Mouse (Mus musculus): ENCODE data around the gene Dao.

The Dao gene

DNA sequence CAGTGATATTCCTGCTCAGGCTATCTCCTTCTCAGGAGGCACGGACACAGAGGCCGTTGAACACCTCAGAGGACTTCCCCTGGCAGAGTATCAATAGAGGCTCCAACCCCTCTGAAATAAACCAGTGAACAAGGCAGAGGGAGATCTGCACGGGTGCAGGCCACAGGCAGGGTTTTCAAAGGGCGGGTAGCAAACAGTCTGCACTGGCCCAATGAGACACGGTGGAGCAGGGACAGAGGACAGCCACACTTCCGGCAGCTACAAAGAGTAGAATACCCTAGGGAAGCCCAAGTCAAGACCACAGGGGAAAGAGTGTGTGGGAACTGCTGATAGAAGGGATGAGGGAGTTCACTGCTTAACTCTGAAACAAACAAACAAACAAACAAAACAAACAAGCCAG, 20.0 kb upstream of the Dao start:
- DNase-seq (ENCODE audit: low spot score), result no peak

DNA sequence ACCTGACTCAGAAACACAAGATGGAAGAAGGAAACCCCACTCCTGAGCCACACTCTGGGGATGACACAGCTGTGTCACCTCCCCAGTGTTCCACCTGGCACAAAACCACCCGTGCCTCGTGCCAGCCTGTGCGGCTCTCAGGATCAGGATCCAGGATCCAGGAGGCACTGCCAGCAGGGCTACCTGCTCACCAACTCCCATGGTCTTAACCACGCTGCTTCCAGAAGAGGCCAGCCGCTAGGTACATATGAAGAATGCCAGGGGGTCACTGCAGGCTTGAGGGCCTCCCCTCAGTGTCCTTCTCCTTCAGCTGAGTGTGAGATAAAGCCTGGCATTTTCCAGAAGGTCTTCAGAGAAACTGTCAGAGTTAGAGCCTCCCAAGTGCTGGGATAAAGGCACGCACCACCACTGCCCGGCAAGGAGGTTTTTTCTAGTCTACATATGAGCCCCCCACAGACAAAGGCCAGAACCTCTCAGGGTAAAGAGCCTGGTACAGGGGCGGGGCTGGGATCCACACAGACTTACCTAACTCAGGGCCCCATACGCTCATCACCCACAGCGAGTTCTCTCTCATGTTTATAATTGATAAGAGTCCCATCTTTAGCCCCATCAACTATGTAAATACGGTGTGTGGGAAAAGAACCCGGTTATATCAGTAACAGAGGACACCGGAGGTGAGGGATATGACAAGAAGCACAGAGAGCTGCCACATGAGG, 19.3 kb upstream of the Dao start:
- DNase-seq (ENCODE audit: low spot score), result no peak

GRCm38 (mm10) chr5:113985737-113986136, 17.8 kb upstream of the Dao start:
- no peak for DNase-seq (ENCODE audit: low spot score)

DNA sequence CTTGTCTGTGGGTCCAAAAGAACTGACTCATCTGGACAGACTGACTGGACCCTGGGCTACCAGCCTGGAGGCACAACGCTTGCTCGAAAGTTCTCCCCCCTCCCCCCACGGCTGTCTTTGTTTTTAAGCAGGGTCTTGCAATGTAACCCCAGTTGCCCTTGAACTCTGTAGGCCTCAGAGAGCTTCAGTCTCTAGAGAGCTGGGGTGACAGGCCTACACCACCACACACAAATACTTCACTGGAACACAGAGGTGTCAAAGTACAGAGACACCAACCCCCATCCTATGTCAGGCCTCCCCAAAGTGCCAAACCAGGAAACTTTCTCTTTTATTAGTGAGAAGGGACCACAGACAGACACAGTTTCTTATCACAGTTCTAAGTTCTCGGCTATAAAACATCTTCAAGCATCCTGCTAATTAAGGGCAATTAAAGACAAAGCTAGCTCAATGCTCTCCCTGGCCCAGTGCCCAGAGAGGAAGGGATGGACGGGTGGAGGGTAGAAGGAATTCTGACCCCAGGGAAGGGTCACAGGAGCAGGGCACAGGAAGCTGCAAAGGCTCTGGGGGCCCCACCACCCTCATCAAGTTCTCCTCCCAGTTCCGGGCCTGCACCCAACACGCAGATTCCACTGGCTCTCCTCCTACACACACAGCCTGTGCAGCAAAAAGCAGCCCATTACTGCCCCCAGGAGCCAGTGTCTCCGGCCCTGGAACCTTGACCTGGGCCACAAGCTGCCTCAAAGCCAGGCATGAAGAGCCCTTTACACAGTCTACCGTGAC, 17.1 kb upstream of the Dao start:
- DNase-seq (ENCODE audit: low spot score), result no peak

- DNase-seq (ENCODE audit: low spot score), result no peak
Measured at GRCm38 (mm10) chr5:113989437-113990024, 14.0 kb upstream of the Dao start.

DNA sequence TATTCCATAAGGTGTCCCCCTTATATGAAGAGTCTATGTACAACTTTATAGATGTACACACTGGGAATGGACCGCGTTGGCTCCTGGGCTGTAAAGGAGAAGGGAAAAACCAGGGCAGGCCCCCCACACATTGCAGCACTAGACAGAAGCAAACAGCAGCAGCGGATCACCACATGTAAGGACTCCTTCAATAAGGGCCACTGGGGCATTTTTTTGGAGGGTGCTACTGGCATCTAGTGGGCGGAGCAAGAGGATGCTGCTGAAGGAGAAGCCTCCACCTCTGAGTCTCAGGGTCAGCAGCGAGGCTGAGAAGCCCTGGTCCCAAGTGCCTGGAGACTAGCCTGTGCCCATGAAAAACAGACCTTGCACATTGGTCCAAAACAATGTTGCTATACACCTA, 12.9 kb upstream of the Dao start:
- no peak for DNase-seq (ENCODE audit: low spot score)

- DNase-seq (ENCODE audit: low spot score), result no peak
Measured at GRCm38 (mm10) chr5:113991141-113991540, 12.4 kb upstream of the Dao start.

DNA sequence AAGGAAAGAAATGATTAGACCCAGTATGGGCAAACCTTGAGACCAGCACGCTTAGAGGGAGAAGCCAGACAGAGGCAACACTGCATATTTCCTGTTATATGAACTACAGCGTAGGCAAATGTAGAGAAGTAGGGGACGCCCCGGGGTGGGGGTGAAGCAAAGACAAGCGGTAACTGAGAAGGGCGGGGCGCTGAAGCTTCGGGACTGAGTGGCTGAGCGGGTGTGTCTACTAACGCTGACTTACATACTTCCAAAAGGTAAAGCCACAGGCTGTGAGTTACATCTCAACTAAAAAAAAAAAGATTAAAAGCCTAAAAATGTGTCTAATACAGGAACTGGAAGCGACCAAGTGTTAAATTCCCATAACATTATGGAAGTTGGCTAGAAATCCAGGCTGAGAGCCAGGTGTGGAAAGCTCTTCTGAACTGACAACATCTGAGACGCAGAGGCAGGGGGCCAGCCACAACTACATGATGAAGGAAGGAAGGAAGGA, 11.1 kb upstream of the Dao start:
- no peak for DNase-seq (ENCODE audit: low spot score)

GRCm38 (mm10) chr5:113993031-113993486, 10.4 kb upstream of the Dao start:
- DNase-seq (ENCODE audit: low spot score), result peak; percentile 64

- peak; percentile 88 for DNase-seq (ENCODE audit: low spot score)
Measured at GRCm38 (mm10) chr5:113993487-113994465, 9.7 kb upstream of the Dao start, which contains the start of gene Ssh1. Gene Ssh1 (minus strand): TSS chr5:113993894.

- no peak for DNase-seq (ENCODE audit: low spot score)
Measured at GRCm38 (mm10) chr5:113996458-113996857, 7.0 kb upstream of the Dao start.

GRCm38 (mm10) chr5:113999382-113999781, 4.1 kb upstream of the Dao start:
- no peak for DNase-seq (ENCODE audit: low spot score)

DNA sequence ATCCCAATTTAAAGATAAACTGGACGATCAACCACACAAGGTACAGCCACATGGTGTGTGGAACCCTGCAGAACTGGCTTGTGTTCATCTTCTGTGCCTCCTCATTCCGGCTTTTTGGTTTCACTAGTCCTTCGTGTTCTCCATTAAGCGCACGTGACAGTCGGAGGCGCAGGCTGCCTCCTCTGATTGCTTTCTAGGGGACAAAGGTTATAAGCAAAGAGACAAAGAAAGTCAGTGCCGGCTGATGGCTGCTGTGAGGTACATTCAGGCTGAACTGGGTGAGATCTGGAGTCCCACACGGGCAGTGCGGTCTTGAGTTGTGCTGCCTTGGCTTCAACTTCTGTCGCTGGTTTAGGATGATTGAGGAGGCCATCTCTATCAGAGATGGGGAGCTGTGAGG, 1.1 kb downstream of the Dao start:
- DNase-seq (ENCODE audit: low spot score), result no peak

GRCm38 (mm10) chr5:114005100-114005499, 1.6 kb downstream of the Dao start:
- DNase-seq (ENCODE audit: low spot score), result no peak

DNA sequence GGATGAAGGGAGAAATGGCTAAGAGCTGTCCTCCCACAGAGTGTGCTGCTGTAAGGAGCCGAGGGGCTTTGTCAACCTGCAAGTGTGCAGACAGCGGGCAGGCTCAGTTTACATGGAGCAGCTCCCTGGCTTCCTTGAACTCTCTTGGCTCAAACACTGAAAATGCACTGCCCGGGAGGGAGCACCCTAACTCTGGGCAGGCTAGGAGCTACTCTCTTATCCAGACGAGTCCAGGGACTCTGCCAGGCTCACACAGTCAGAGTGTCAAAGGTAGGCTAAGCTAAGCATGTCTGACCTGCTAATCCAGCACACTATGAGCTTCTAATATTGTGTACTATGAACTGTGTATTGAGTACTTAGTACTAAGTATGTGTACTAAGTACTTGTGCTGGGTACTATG, 3.5 kb downstream of the Dao start:
- no peak for DNase-seq (ENCODE audit: low spot score)

DNA sequence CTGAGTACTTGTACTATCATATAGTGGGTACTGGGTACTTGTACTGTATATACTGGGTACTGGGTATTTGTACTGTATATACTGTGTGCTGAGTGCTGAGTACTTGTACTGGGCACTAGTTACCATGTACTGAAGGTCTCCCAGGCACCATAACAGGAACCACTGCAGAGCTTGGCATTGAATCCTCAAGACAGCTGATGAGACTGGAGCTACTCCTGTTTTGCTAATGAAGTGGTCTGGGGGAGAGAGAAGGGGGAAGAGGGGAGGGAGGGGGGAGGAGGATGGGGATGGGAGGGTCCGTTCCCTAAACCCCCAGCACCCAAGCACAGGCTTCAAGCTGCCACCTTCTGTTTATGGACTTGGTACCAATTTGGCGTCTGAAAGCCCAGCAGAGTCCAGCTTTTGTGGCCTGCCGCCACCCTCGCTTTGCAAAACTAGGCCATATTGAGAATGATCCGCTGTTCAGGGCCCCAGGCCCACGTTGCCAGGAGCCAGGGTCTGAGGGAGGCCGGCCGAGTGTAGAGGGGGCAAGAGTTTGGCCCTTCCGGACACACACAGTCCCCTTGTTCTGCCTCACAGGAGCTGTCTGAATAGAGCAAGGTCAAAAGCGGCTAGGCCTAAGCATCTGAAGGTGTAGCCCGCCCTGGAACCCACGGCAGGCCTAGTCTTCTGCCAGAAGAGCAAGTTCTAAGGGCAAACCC, 4.4 kb downstream of the Dao start:
- DNase-seq (ENCODE audit: low spot score), result no peak

GRCm38 (mm10) chr5:114009049-114009448, 5.5 kb downstream of the Dao start:
- DNase-seq (ENCODE audit: low spot score), result no peak

- peak; percentile 42 for DNase-seq (ENCODE audit: low spot score)
Measured at GRCm38 (mm10) chr5:114015121-114015520, 11.6 kb downstream of the Dao start.

DNA sequence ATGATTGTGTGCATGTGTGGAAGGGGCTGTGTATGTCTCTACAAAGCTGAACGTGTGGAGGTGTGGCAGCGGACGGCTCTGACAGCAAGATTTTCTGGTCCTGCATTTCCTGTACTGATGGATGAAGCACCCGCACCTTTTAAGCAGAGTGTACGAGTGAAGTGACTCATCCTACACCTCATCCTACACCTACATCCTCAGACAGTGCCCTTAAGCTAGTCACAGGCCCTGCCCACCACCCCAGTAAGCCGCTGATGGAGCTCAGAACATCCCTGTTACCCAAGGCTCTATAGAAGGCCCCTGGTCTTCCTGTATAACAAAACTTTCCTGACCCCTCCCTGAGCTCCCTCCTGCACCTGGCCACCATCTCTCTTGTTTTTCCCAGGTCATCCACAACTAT, 20.9 kb downstream of the Dao start:
- no peak for DNase-seq (ENCODE audit: low spot score)

- peak; percentile 46 for DNase-seq (ENCODE audit: low spot score)
Measured at GRCm38 (mm10) chr5:114024885-114025284, 21.4 kb downstream of the Dao start.
